Mouse (Mus musculus): ENCODE measurements around the gene Grasp. TPM values are rescaled to one million over a fixed set of nuclear protein-coding genes. Genes with fewer than 3 reads are reported as not detected.

Grasp gene
- polyA plus RNA-seq, 1 experiment from 2014 or later, result 6.1 TPM

GRCm38 (mm10) chr15:101192260-101192640, 31.7 kb upstream of the Grasp start:
- Histone ChIP-seq H3K27me3 (ENCODE audit: control insufficient read depth, insufficient read depth, low read depth, low read length) (no peaks in the 10 kb centered on the region), H3K4me1 (replicated peaks; ENCODE audit: control insufficient read depth, insufficient read depth, low read length) (peaks cover 18% of the 10 kb centered on the region), H3K9ac (ENCODE audit: low read length) (0 out of 2 replicates have a peak overlapping the region, but pooled peaks have one; percentile 11), H3K27ac (ENCODE audit: low read length) (no peak overlapping the region), H3K9me3 (ENCODE audit: control insufficient read depth, low read length) (no peaks in the 10 kb centered on the region), H3K4me2 (ENCODE audit: low read depth, low read length) (no peak overlapping the region), H3K36me3 (ENCODE audit: control insufficient read depth, insufficient read depth, low read length) (peaks cover 18% of the 10 kb centered on the region), H3K4me3 (ENCODE audit: low read length) (no peak overlapping the region)
- no peak for ATAC-seq (ENCODE audit: low read depth)
- 41% methylated on average over 7 of the region's 7 CpGs for WGBS

GRCm38 (mm10) chr15:101192651-101193050, 31.3 kb upstream of the Grasp start:
- WGBS, result 56% methylated on average over 7 of the region's 7 CpGs
- H3K9me3 ChIP-seq (ENCODE audit: control insufficient read depth, low read length), result no peaks in the 10 kb centered on the region
- peaks cover 18% of the 10 kb centered on the region for H3K4me1 ChIP-seq (replicated peaks; ENCODE audit: control insufficient read depth, insufficient read depth, low read length)
- H3K4me3 ChIP-seq (ENCODE audit: low read length), result no peak overlapping the region
- H3K9ac ChIP-seq (ENCODE audit: low read length), result 0 out of 2 replicates have a peak overlapping the region, but pooled peaks have one; percentile 11
- no peaks in the 10 kb centered on the region for H3K27me3 ChIP-seq (ENCODE audit: control insufficient read depth, insufficient read depth, low read depth, low read length)
- H3K4me2 ChIP-seq (ENCODE audit: low read depth, low read length), result no peak overlapping the region
- H3K27ac ChIP-seq (ENCODE audit: low read length), result no peak overlapping the region
- no peak for ATAC-seq (ENCODE audit: low read depth)
- peaks cover 18% of the 10 kb centered on the region for H3K36me3 ChIP-seq (ENCODE audit: control insufficient read depth, insufficient read depth, low read length)

- Histone ChIP-seq H3K9me3 (ENCODE audit: control insufficient read depth, low read length) (no peaks in the 10 kb centered on the region), H3K4me2 (ENCODE audit: low read depth, low read length) (no peak overlapping the region), H3K27ac (ENCODE audit: low read length) (no peak overlapping the region), H3K27me3 (ENCODE audit: control insufficient read depth, insufficient read depth, low read depth, low read length) (no peaks in the 10 kb centered on the region), H3K36me3 (ENCODE audit: control insufficient read depth, insufficient read depth, low read length) (peaks cover 21% of the 10 kb centered on the region), H3K9ac (ENCODE audit: low read length) (no peak overlapping the region), H3K4me3 (ENCODE audit: low read length) (no peak overlapping the region), H3K4me1 (replicated peaks; ENCODE audit: control insufficient read depth, insufficient read depth, low read length) (peaks cover 18% of the 10 kb centered on the region)
- no peak for ATAC-seq (ENCODE audit: low read depth)
- WGBS, result 87% methylated on average over 6 of the region's 6 CpGs
Measured at GRCm38 (mm10) chr15:101193971-101194370, 30.0 kb upstream of the Grasp start.

GRCm38 (mm10) chr15:101194951-101195823, 28.8 kb upstream of the Grasp start:
- Histone ChIP-seq H3K4me3 (ENCODE audit: low read length) (no peak overlapping the region), H3K4me2 (ENCODE audit: low read depth, low read length) (no peak overlapping the region), H3K9ac (ENCODE audit: low read length) (no peak overlapping the region), H3K27me3 (ENCODE audit: control insufficient read depth, insufficient read depth, low read depth, low read length) (no peaks in the 10 kb centered on the region), H3K4me1 (replicated peaks; ENCODE audit: control insufficient read depth, insufficient read depth, low read length) (peaks cover 18% of the 10 kb centered on the region), H3K36me3 (ENCODE audit: control insufficient read depth, insufficient read depth, low read length) (peaks cover 29% of the 10 kb centered on the region), H3K27ac (ENCODE audit: low read length) (peak overlapping the region; percentile 18), H3K9me3 (ENCODE audit: control insufficient read depth, low read length) (no peaks in the 10 kb centered on the region)
- whole genome bisulfite sequencing, result 61% methylated on average over 16 of the region's 16 CpGs
- ATAC-seq (ENCODE audit: low read depth), result no peak

GRCm38 (mm10) chr15:101196079-101196795, 27.8 kb upstream of the Grasp start:
- H3K4me1 ChIP-seq (replicated peaks; ENCODE audit: control insufficient read depth, insufficient read depth, low read length), result peaks cover 16% of the 10 kb centered on the region
- H3K27me3 ChIP-seq (ENCODE audit: control insufficient read depth, insufficient read depth, low read depth, low read length), result no peaks in the 10 kb centered on the region
- no peak overlapping the region for H3K27ac ChIP-seq (ENCODE audit: low read length)
- H3K4me2 ChIP-seq (ENCODE audit: low read depth, low read length), result no peak overlapping the region
- H3K36me3 ChIP-seq (ENCODE audit: control insufficient read depth, insufficient read depth, low read length), result peaks cover 38% of the 10 kb centered on the region
- no peak overlapping the region for H3K9ac ChIP-seq (ENCODE audit: low read length)
- no peak overlapping the region for H3K4me3 ChIP-seq (ENCODE audit: low read length)
- WGBS, result 90% methylated on average over 8 of the region's 8 CpGs
- ATAC-seq (ENCODE audit: low read depth), result no peak
- H3K9me3 ChIP-seq (ENCODE audit: control insufficient read depth, low read length), result no peaks in the 10 kb centered on the region

GRCm38 (mm10) chr15:101196961-101197360, 27.0 kb upstream of the Grasp start:
- Histone ChIP-seq H3K4me3 (ENCODE audit: low read length) (no peak overlapping the region), H3K27ac (ENCODE audit: low read length) (no peak overlapping the region), H3K9me3 (ENCODE audit: control insufficient read depth, low read length) (no peaks in the 10 kb centered on the region), H3K36me3 (ENCODE audit: control insufficient read depth, insufficient read depth, low read length) (peaks cover 43% of the 10 kb centered on the region), H3K27me3 (ENCODE audit: control insufficient read depth, insufficient read depth, low read depth, low read length) (no peaks in the 10 kb centered on the region), H3K4me1 (replicated peaks; ENCODE audit: control insufficient read depth, insufficient read depth, low read length) (peaks cover 9% of the 10 kb centered on the region), H3K4me2 (ENCODE audit: low read depth, low read length) (no peak overlapping the region), H3K9ac (ENCODE audit: low read length) (no peak overlapping the region)
- no peak for ATAC-seq (ENCODE audit: low read depth)

GRCm38 (mm10) chr15:101197497-101198179, 26.4 kb upstream of the Grasp start:
- H3K4me3 ChIP-seq (ENCODE audit: low read length), result no peak overlapping the region
- WGBS, result 76% methylated on average over 15 of the region's 15 CpGs
- peaks cover 50% of the 10 kb centered on the region for H3K36me3 ChIP-seq (ENCODE audit: control insufficient read depth, insufficient read depth, low read length)
- peak; percentile 35 for ATAC-seq (ENCODE audit: low read depth)
- peaks cover 2% of the 10 kb centered on the region for H3K4me1 ChIP-seq (replicated peaks; ENCODE audit: control insufficient read depth, insufficient read depth, low read length)
- no peaks in the 10 kb centered on the region for H3K27me3 ChIP-seq (ENCODE audit: control insufficient read depth, insufficient read depth, low read depth, low read length)
- H3K9ac ChIP-seq (ENCODE audit: low read length), result no peak overlapping the region
- no peak overlapping the region for H3K27ac ChIP-seq (ENCODE audit: low read length)
- H3K9me3 ChIP-seq (ENCODE audit: control insufficient read depth, low read length), result no peaks in the 10 kb centered on the region
- H3K4me2 ChIP-seq (ENCODE audit: low read depth, low read length), result no peak overlapping the region

GRCm38 (mm10) chr15:101198218-101198617, 25.8 kb upstream of the Grasp start:
- no peak overlapping the region for H3K4me3 ChIP-seq (ENCODE audit: low read length)
- no peaks in the 10 kb centered on the region for H3K4me1 ChIP-seq (replicated peaks; ENCODE audit: control insufficient read depth, insufficient read depth, low read length)
- WGBS, result 28% methylated on average over 3 of the region's 3 CpGs
- H3K27ac ChIP-seq (ENCODE audit: low read length), result no peak overlapping the region
- peaks cover 55% of the 10 kb centered on the region for H3K36me3 ChIP-seq (ENCODE audit: control insufficient read depth, insufficient read depth, low read length)
- ATAC-seq (ENCODE audit: low read depth), result peak; percentile 77
- no peak overlapping the region for H3K4me2 ChIP-seq (ENCODE audit: low read depth, low read length)
- H3K27me3 ChIP-seq (ENCODE audit: control insufficient read depth, insufficient read depth, low read depth, low read length), result no peaks in the 10 kb centered on the region
- no peak overlapping the region for H3K9ac ChIP-seq (ENCODE audit: low read length)
- no peaks in the 10 kb centered on the region for H3K9me3 ChIP-seq (ENCODE audit: control insufficient read depth, low read length)

- Histone ChIP-seq H3K9ac (ENCODE audit: low read length) (no peak overlapping the region), H3K9me3 (ENCODE audit: control insufficient read depth, low read length) (no peaks in the 10 kb centered on the region), H3K4me3 (ENCODE audit: low read length) (no peak overlapping the region), H3K36me3 (ENCODE audit: control insufficient read depth, insufficient read depth, low read length) (peaks cover 58% of the 10 kb centered on the region), H3K4me1 (replicated peaks; ENCODE audit: control insufficient read depth, insufficient read depth, low read length) (no peaks in the 10 kb centered on the region), H3K27ac (ENCODE audit: low read length) (no peak overlapping the region), H3K27me3 (ENCODE audit: control insufficient read depth, insufficient read depth, low read depth, low read length) (no peaks in the 10 kb centered on the region), H3K4me2 (ENCODE audit: low read depth, low read length) (no peak overlapping the region)
- no peak for ATAC-seq (ENCODE audit: low read depth)
- WGBS, result 88% methylated on average over 14 of the region's 14 CpGs
Measured at GRCm38 (mm10) chr15:101198850-101199249, 25.1 kb upstream of the Grasp start.

Data from lung, embryonic 16.5 days (tissue).